Mouse (Mus musculus) embryonic fibroblast, embryonic 13.5 days (primary cell): Measurements from ENCODE around the gene Garnl3. TPM values are rescaled to one million over a fixed set of nuclear protein-coding genes. Genes with fewer than 3 reads are reported as not detected.
"Not testable (repeated sequence)": the region's sequence is repeated elsewhere in the genome, so short reads cannot be mapped to it uniquely, and the experiment has no call there.

Experiments used
- H3K27ac ChIP-seq: 2 replicates; pipeline ENCODE4 v1.5.1; 2012; ENCODE audit warnings: low read length, control low read depth, inconsistent platforms; ENCODE audit not compliant: insufficient read depth
- H3K4me1 ChIP-seq: 2 replicates; pipeline ENCODE4 v1.6.1; 2011; ENCODE audit warnings: low read length; ENCODE audit not compliant: control insufficient read depth, insufficient read depth
- H3K4me3 ChIP-seq: 2 replicates; pipeline ENCODE4 v1.5.1; 2011; ENCODE audit warnings: mild to moderate bottlenecking, control low read depth, low read length; ENCODE audit not compliant: insufficient read depth
- CTCF ChIP-seq: IDR thresholded peaks from 2 replicates; pipeline ENCODE4 v1.5.1; 2011; ENCODE audit warnings: mild to moderate bottlenecking, control low read depth, low read length, moderate library complexity, borderline replicate concordance; ENCODE audit not compliant: insufficient read depth
- POLR2A ChIP-seq: IDR thresholded peaks from 2 replicates; pipeline ENCODE4 v1.6.1; 2011; ENCODE audit warnings: low read depth, mild to moderate bottlenecking, control low read depth, low read length, moderate library complexity
- polyA plus RNA-seq: library from polyadenylated mRNA; stranded (reverse); fragments of >200 nt; gene quantifications from 2 replicates; pipeline ENCODE4 v1.2.4, GENCODE M21; 2011; ENCODE audit warnings: low read depth; ENCODE audit not compliant: missing spikeins, insufficient read length

Garnl3 gene
- polyA plus RNA-seq, 1 experiment = 11.9 TPM

DNA sequence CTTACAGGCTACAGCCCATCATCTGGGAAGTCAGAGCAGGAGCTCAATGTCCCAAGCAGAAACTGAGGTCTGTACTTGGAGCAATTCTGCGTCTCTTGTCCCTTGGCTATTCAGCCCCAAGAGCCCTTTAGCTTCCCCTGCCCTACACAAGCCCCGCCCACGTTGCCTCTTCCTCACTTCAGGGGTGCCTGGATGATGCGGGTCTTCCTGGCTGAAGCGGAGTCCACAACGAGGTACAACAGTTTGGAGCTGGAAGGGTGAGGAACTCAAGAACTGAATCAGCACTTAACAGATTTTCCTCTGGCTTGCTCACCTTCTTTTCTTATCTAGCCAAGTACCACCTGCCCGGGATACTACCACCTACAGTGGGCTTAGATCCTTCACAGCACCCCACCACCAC, 852 bp upstream of the Garnl3 start:
- no peak overlapping the region for H3K27ac ChIP-seq
- TF ChIP-seq CTCF (no peak), POLR2A (no peak)
- H3K4me1 ChIP-seq = no peaks in the 10 kb centered on the region
- H3K4me3 ChIP-seq = no peak overlapping the region

DNA sequence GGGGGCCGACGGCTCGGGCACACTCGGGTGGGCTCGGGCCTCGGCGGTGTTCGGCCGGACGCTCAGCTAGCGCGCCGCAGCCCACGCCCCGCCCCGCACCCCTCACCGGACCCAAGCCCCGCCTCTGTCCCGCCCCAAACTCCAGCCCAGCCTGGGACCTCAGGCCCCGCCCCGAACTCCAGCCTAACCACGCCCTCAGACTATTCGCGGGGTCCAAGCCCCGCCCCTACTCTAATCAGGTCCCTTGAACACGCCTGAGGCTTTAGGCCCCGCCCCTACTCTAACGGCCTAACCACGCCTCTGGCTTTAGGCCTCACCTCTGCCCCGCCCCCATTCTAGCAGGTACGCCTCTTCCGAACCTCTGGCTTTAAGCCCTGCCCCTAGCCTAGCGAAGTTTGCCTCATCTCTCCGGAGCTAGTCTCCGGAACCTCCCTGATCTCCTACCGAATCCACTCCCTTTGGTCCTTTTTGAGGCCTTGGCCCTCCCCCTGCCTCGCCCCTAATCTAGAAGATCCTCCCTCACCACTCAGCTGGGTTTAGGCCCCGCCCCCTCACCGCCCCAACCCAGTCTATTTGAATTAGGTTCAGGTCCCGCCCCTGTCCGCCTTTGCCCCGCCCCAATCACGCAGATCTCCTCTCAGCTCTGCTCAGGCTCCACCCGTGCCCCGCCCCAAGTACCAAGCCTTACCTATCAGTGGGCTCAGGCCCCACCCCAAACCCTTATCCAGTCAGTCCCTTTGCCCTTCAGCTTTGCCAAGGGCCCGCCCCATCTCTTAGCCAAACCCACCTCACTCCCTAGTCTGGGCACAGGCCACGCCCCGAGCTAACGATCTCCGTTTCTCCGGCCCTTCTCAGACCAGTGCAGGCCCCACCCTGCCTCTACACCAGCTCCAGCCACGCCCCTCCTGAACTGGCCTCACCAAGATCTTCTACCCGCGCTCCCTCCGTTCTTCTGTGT, 649 bp downstream of the Garnl3 start:
- H3K27ac ChIP-seq = no peak overlapping the region
- TF ChIP-seq POLR2A (no peak; the same call in 1 of the 2 replicates), CTCF (no peak)
- H3K4me3 ChIP-seq = peak overlapping the region; percentile 78
- no peaks in the 10 kb centered on the region for H3K4me1 ChIP-seq

DNA sequence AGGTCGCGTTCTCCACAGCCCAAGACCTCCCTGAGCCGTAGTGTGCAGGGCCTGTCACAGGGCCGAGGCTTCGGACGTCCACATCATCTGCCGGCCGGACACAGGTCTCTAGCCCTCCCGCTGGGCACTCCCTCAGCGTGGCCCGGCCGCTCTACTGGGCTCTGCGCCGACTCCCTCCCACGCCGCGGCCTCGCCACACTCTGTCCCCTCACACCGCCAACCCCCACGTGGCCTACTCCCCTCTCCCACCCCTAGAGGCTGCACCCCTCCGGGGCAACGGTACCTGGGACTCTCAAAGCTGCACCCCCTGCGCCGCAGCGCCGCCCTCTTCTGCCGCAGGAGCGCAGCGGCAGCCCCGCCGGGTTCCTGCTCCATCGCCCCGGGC, 1.3 kb downstream of the Garnl3 start:
- H3K4me1 ChIP-seq = no peaks in the 10 kb centered on the region
- TF ChIP-seq POLR2A (no peak), CTCF (no peak)
- peak overlapping the region; percentile 78 for H3K4me3 ChIP-seq
- no peak overlapping the region for H3K27ac ChIP-seq

GRCm38 (mm10) chr2:33129696-33130095, 1.8 kb downstream of the Garnl3 start:
- Histone ChIP-seq H3K27ac (no peak overlapping the region), H3K4me3 (peak overlapping the region; percentile 78)
- TF ChIP-seq CTCF (no peak), POLR2A (no peak)

DNA sequence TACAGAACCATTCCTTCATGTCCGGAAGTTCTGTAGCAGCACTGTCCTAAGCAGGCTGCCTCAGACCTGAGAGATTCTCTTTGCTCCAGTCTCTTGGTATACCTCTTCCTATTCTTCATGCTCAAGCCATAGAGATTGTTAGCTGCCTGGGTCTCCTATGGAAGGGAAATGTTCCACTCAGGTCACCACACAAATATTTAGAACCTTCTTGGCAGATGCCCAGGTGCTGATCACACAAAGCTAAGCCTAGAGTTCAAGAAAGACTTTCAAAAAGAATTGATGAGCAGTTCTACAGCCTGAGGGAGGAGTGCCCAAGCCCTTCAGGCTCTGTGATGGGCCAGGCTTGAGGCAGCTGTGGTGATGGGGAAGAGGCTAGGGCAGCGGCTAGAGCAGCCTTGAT, 2.4 kb downstream of the Garnl3 start:
- TF ChIP-seq POLR2A (no peak), CTCF (no peak)
- Histone ChIP-seq H3K4me1 (no peaks in the 10 kb centered on the region), H3K4me3 (no peak overlapping the region), H3K27ac (no peak overlapping the region)

More at GRCm38 (mm10) chr2:33129696-33130095, 1.8 kb downstream of the Garnl3 start:
- H3K4me1 ChIP-seq = no peaks in the 10 kb centered on the region

DNA sequence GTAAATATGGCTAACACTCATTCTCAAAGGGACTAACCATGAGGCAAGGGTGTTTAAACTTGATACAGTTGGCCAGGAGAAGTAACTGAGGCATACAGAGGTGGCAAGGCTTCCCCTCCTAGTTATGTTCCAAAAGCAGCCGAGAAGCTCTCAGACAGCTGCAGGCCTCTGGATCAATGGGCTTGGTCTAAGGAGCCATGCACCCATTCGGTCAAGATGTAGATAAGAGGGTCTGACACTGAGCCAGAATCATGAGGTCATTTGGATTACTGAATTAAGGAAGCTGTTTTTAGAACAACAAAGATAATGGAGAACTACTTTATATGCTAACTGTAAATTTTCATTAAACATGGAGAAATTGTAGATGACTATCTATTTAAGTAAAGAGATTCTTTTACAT, 4.2 kb downstream of the Garnl3 start:
- Histone ChIP-seq H3K27ac (no peak overlapping the region), H3K4me1 (no peaks in the 10 kb centered on the region), H3K4me3 (no peak overlapping the region)
- TF ChIP-seq POLR2A (no peak), CTCF (no peak)

- Histone ChIP-seq H3K27ac (no peak overlapping the region), H3K4me3 (no peak overlapping the region), H3K4me1 (no peaks in the 10 kb centered on the region)
- TF ChIP-seq CTCF (no peak), POLR2A (no peak)
Measured at GRCm38 (mm10) chr2:33122856-33123255, 8.6 kb downstream of the Garnl3 start.

- no peaks in the 10 kb centered on the region for H3K4me1 ChIP-seq
- no peak overlapping the region for H3K4me3 ChIP-seq
- TF ChIP-seq CTCF = no peak
- TF ChIP-seq POLR2A = no peak
- no peak overlapping the region for H3K27ac ChIP-seq
Measured at GRCm38 (mm10) chr2:33100536-33100935, 30.9 kb downstream of the Garnl3 start.

DNA sequence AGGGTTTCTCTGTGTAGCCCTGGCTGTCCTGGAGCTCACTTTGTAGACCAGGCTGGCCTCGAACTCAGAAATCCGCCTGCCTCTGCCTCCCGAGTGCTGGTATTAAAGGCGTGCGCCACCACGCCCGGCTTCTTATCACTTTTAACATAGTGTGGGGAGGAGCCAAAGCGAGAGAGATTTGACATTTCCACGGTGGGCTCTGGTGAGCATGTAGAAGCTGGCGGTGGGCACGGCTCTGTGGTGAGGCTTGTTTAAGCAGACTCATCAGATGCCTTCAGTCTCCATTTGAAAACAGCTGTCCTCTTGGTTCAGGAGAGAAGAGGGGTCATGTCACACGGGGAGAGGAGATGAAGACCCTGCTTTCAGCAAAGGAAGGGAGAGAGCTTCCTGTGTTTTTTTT, 34.1 kb downstream of the Garnl3 start:
- not testable (repeated sequence) for H3K4me1 ChIP-seq, H3K27ac ChIP-seq, H3K4me3 ChIP-seq

GRCm38 (mm10) chr2:33095221-33095671, 36.2 kb downstream of the Garnl3 start:
- Histone ChIP-seq H3K27ac (no peak overlapping the region), H3K4me3 (no peak overlapping the region), H3K4me1 (no peaks in the 10 kb centered on the region)
- TF ChIP-seq POLR2A = no peak
- TF ChIP-seq CTCF = no peak
